Mouse (Mus musculus) myocyte (in vitro differentiated cells): ENCODE measurements around the gene Ush1c. TPM values are rescaled to one million over a fixed set of nuclear protein-coding genes. Genes with fewer than 3 reads are reported as not detected.

Experiments
- H3K27me3 ChIP-seq: one replicate; pipeline ENCODE4 v1.6.1; 2011; ENCODE audit not compliant: control insufficient read depth, insufficient read depth, insufficient read length
- H3K36me3 ChIP-seq: one replicate; pipeline ENCODE4 v1.6.1; 2011; ENCODE audit not compliant: control insufficient read depth, insufficient read depth
- H3K4me2 ChIP-seq: one replicate; pipeline ENCODE4 v1.6.1; 2011; ENCODE audit warnings: low read depth, control low read depth
- H3K4me3 ChIP-seq: one replicate; pipeline ENCODE4 v1.5.1; 2011; ENCODE audit warnings: mild to moderate bottlenecking, control low read depth, moderate library complexity
- H3K79me2 ChIP-seq: one replicate; pipeline ENCODE4 v1.6.1; 2011; ENCODE audit not compliant: control insufficient read depth, insufficient read depth
- H3ac ChIP-seq: one replicate; pipeline ENCODE4 v1.6.1; 2011; ENCODE audit not compliant: control insufficient read depth, insufficient read length
- CEBPB ChIP-seq: IDR thresholded peaks from 2 replicates; pipeline ENCODE4 v1.6.1; 2011; ENCODE audit warnings: mild to moderate bottlenecking, moderate library complexity; ENCODE audit not compliant: poor library complexity, insufficient read depth, severe bottlenecking
- E2F4 ChIP-seq: IDR thresholded peaks from one replicate; pipeline ENCODE4 v1.6.1; 2011; ENCODE audit warnings: mild to moderate bottlenecking, control low read depth, moderate library complexity; ENCODE audit not compliant: insufficient read depth
- MAX ChIP-seq: IDR thresholded peaks from one replicate; pipeline ENCODE4 v1.6.1; 2011; ENCODE audit warnings: low read depth, mild to moderate bottlenecking, control low read depth
- MYOD1 ChIP-seq, 3 experiments: IDR thresholded peaks; one replicate each; pipeline ENCODE4 v1.6.1; 2011; ENCODE audit warnings: control low read depth in 2 of 3, low read depth in 2 of 3, mild to moderate bottlenecking in 2 of 3, moderate library complexity in 1 of 3; ENCODE audit not compliant: insufficient read length in 2 of 3, control insufficient read depth in 1 of 3
- MYOG ChIP-seq, 3 experiments: IDR thresholded peaks; one replicate each; pipeline ENCODE4 v1.6.1; 2011; ENCODE audit warnings: control low read depth in 2 of 3, low read depth in 2 of 3, mild to moderate bottlenecking in 2 of 3; ENCODE audit not compliant: insufficient read length in 2 of 3, control insufficient read depth in 1 of 3, insufficient read depth in 1 of 3
- POLR2A ChIP-seq: IDR thresholded peaks from one replicate; pipeline ENCODE4 v1.6.1; 2011; ENCODE audit warnings: low read depth, mild to moderate bottlenecking, control low read depth, moderate library complexity; ENCODE audit not compliant: insufficient read length
- POLR2AphosphoS2 ChIP-seq: IDR thresholded peaks from one replicate; pipeline ENCODE4 v1.6.1; 2011; ENCODE audit warnings: low read depth, control low read depth; ENCODE audit not compliant: insufficient read length
- REST ChIP-seq: IDR thresholded peaks from one replicate; pipeline ENCODE4 v1.6.1; 2011; ENCODE audit warnings: mild to moderate bottlenecking, control low read depth, moderate library complexity; ENCODE audit not compliant: insufficient read depth, insufficient read length
- SRF ChIP-seq: IDR thresholded peaks from one replicate; pipeline ENCODE4 v1.6.1; 2011; ENCODE audit warnings: low read depth; ENCODE audit not compliant: control insufficient read depth, insufficient read length
- TCF12 ChIP-seq: IDR thresholded peaks from one replicate; pipeline ENCODE4 v1.6.1; 2011; ENCODE audit warnings: mild to moderate bottlenecking, control low read depth; ENCODE audit not compliant: poor library complexity, insufficient read depth, severe bottlenecking
- TCF3 ChIP-seq: IDR thresholded peaks from one replicate; pipeline ENCODE4 v1.6.1; 2011; ENCODE audit warnings: low read depth, control low read depth; ENCODE audit not compliant: insufficient read length
- USF1 ChIP-seq: IDR thresholded peaks from one replicate; pipeline ENCODE4 v1.6.1; 2011; ENCODE audit warnings: low read depth, mild to moderate bottlenecking, control low read depth, moderate library complexity
- polyA plus RNA-seq: library from polyadenylated mRNA; unstranded; fragments of >200 nt; fragmentation: generic; extraction: Trizol; gene quantifications from one replicate; pipeline ENCODE4 v1.2.1, GENCODE M21; 2012; ENCODE audit warnings: missing spikeins

Ush1c gene
- polyA plus RNA-seq, 1 experiment: not detected

DNA sequence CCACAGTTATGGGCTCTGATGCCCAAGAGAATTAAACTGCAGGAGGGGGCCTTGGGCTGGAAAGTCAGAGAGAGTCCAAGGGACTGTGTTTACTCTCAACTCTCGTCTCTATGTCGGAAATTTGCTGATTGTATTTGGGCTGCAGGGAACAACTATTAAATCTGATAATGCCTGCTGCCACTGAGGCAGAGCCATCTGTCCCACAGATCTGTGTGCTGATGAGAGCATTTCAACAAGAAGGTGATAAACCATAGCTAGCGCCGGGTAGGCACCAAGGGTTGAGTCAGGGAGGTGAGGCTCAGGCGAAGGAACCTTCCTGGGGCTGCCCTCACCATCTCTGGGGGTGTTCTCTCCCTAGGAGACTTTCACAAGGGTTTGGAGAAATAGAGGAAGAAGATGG, 75.6 kb downstream of the Ush1c start:
- TF ChIP-seq POLR2AphosphoS2 (no peak), E2F4 (no peak), TCF12 (no peak), SRF (no peak), MYOD1 (IDR thresholded peaks at IDR 0.05; ENCODE audit: control insufficient read depth in 1 of 3, insufficient read length in 2 of 3, low read depth in 2 of 3) (no peak), MYOG (IDR thresholded peaks at IDR 0.05; ENCODE audit: control insufficient read depth in 1 of 3, insufficient read depth in 1 of 3, insufficient read length in 2 of 3, low read depth in 2 of 3) (no peak)
- no peaks in the 10 kb centered on the region for H3K36me3 ChIP-seq
- H3ac ChIP-seq: no peak overlapping the region
- no peak overlapping the region for H3K4me3 ChIP-seq
- H3K27me3 ChIP-seq: peaks cover 65% of the 10 kb centered on the region
- H3K79me2 ChIP-seq: no peaks in the 10 kb centered on the region
- H3K4me2 ChIP-seq: no peak overlapping the region

DNA sequence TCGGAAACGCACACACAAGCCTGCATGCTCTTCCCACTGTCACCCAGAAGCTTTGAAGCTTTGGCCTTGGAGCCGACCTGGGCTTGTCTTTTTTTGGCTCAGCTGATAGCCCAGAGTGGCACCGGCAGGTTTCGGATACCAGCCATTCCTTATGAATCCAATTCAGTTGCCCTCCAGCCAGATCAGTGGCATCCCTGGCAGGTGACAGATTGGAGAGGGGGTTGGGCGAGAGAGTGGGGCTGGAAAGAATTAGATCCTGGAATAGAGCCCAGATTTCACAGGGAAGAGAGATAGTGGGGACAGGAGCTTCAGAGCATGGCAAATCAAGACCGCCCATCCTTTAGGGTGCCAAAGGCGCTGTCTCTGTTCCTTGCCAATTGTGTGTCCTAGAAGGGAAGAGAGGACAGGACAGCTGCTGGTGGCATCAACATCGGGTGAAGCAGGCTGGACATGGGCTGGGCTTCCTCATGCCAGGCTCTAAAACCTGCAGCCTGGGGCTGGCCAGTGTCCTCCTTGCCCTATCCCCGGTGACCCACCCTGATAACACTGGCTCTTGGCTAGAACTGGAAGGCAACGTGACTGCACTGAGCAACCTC, 76.1 kb downstream of the Ush1c start:
- Histone ChIP-seq H3K27me3 (peaks cover 70% of the 10 kb centered on the region), H3K4me3 (no peak overlapping the region), H3ac (no peak overlapping the region), H3K79me2 (no peaks in the 10 kb centered on the region), H3K36me3 (no peaks in the 10 kb centered on the region), H3K4me2 (no peak overlapping the region)
- no peak for TF ChIP-seq CEBPB
- no peak for TF ChIP-seq TCF12
- TF ChIP-seq USF1: no peak
- TF ChIP-seq SRF: no peak
- no peak for TF ChIP-seq POLR2A
- no peak for TF ChIP-seq POLR2AphosphoS2
- TF ChIP-seq MYOG (IDR thresholded peaks at IDR 0.05; ENCODE audit: control insufficient read depth in 1 of 3, insufficient read depth in 1 of 3, insufficient read length in 2 of 3, low read depth in 2 of 3): no peak
- TF ChIP-seq MAX: no peak
- no peak for TF ChIP-seq MYOD1 (IDR thresholded peaks at IDR 0.05; ENCODE audit: control insufficient read depth in 1 of 3, insufficient read length in 2 of 3, low read depth in 2 of 3)
- TF ChIP-seq REST: no peak
- no peak for TF ChIP-seq E2F4
- TF ChIP-seq TCF3: no peak

DNA sequence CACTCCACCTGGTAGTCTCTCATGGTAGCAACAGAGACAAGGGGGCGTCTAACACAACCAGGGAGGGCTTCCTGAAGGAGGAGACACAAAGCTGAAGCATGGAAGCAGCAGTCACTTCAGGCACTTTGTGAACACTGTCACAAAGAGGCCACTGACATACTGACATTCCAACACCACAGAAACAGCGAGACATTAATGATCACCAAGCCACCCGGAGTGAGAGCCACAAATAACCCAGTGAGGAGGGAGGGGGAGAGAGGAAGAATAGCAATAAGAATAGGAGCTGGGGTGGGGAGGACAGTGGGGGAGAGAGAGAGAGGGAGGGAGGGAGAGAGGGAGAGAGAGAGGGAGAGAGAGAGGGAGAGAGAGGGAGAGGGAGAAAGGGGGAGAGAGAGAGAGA, 76.7 kb downstream of the Ush1c start:
- TF ChIP-seq REST: no peak
- no peak for TF ChIP-seq POLR2AphosphoS2
- TF ChIP-seq MYOG (IDR thresholded peaks at IDR 0.05; ENCODE audit: control insufficient read depth in 1 of 3, insufficient read depth in 1 of 3, insufficient read length in 2 of 3, low read depth in 2 of 3): no peak
- no peak for TF ChIP-seq POLR2A
- no peak for TF ChIP-seq SRF
- H3K4me3 ChIP-seq: no peak overlapping the region
- H3K27me3 ChIP-seq: peaks cover 72% of the 10 kb centered on the region
- no peaks in the 10 kb centered on the region for H3K36me3 ChIP-seq
- no peak overlapping the region for H3ac ChIP-seq
- H3K4me2 ChIP-seq: no peak overlapping the region
- H3K79me2 ChIP-seq: no peaks in the 10 kb centered on the region

DNA sequence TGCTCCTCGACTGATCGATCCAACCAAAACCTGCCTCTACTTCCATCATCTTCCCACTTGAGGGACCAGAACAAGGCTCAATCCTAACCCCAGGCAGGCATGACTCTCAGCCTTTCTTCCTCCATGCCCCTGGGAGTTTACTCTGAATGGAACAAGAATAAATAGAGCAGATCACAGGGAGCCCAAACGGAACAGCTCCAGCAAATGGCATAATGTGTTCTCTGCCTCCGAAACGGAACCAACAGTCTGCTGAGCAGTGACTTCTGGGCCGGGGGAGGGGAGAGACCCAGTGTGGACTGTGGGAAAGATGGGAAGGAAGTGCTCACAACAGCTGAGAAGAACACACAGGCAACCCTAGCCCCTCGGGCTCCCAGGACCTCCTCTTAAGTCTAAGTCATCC, 80.6 kb downstream of the Ush1c start:
- no peak overlapping the region for H3K4me2 ChIP-seq
- TF ChIP-seq TCF3 (no peak), USF1 (no peak), POLR2A (no peak), TCF12 (no peak), POLR2AphosphoS2 (no peak), REST (no peak)
- no peak overlapping the region for H3K4me3 ChIP-seq
- H3K27me3 ChIP-seq: peaks cover 84% of the 10 kb centered on the region
- no peaks in the 10 kb centered on the region for H3K36me3 ChIP-seq
- no peaks in the 10 kb centered on the region for H3K79me2 ChIP-seq
- no peak overlapping the region for H3ac ChIP-seq

DNA sequence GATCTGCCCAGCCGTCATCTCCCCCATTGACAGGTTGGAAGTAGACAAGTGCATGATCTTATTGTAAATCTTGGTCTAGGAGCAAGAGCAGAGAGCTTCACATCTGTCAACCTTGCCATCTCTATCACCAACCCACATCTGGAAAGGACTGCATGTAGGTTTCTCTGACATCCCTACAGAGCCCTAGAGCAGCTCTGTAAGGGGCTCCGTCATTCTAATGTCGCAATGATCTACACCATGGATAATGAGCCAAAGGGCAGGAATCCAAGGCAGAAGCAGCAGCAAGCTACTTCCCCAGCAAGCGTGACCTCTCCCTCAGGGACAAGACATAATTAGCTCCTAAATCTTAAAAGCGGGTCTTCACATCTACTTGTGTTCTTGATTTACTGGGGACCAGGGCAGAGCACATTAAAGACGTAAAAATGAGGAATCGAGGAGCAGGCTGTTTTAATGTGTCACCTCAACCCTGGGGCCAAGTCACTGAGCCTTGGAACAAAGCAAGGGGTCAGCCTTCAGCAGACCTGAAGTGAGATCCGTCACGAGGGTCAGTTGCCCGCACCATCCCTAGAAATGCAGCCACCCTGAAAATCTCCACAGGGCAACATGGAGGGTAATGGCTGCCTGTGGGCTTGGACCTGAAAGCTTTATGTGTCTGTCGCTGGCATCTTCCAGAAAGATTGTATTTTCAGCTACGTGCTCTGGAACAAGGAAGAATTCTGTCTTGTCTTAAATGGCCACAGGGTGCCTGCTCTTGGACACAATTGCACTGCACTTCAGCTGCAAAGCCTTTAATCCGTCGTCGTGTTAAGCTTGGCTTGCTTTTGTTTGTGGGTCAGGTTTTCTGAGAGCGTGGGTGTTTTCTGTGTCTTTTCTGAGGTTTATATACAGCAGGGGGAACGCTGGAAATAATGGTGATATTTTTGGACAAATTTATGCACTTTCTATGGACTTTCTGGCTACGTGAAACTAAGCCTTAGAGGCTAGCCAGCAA, 83.5 kb downstream of the Ush1c start:
- Histone ChIP-seq H3K36me3 (no peaks in the 10 kb centered on the region), H3K79me2 (no peaks in the 10 kb centered on the region), H3K27me3 (peaks cover 81% of the 10 kb centered on the region), H3K4me2 (no peak overlapping the region), H3K4me3 (no peak overlapping the region), H3ac (no peak overlapping the region)
- no peak for TF ChIP-seq POLR2AphosphoS2
- no peak for TF ChIP-seq TCF12
- TF ChIP-seq MYOD1 (IDR thresholded peaks at IDR 0.05; ENCODE audit: control insufficient read depth in 1 of 3, insufficient read length in 2 of 3, low read depth in 2 of 3): no peak
- TF ChIP-seq E2F4: no peak
- no peak for TF ChIP-seq USF1
- no peak for TF ChIP-seq TCF3
- TF ChIP-seq MYOG (IDR thresholded peaks at IDR 0.05; ENCODE audit: control insufficient read depth in 1 of 3, insufficient read depth in 1 of 3, insufficient read length in 2 of 3, low read depth in 2 of 3): no peak
- TF ChIP-seq CEBPB: no peak
- TF ChIP-seq SRF: no peak
- no peak for TF ChIP-seq MAX
- no peak for TF ChIP-seq REST
- TF ChIP-seq POLR2A: no peak
